Mouse (Mus musculus): Measurements from ENCODE around the gene Zbtb8os.
"Not testable (repeated sequence)": the region's sequence is repeated elsewhere in the genome, so short reads cannot be mapped to it uniquely, and the experiment has no call there.

Zbtb8os gene

GRCm38 (mm10) chr4:129332846-129333245 lies 2.6 kb upstream of the Zbtb8os start:
- no peak for DNase-seq (ENCODE audit: low spot score)

- DNase-seq (ENCODE audit: low spot score): no peak
These were observed 749 bp upstream of the Zbtb8os start for GRCm38 (mm10) chr4:129334677-129335215.

GRCm38 (mm10) chr4:129336291-129336690 lies 796 bp downstream of the Zbtb8os start:
- DNase-seq (ENCODE audit: low spot score): no peak

- no peak for DNase-seq (ENCODE audit: low spot score)
These were observed 4.2 kb downstream of the Zbtb8os start for GRCm38 (mm10) chr4:129339743-129340142.

GRCm38 (mm10) chr4:129341888-129342287 lies 6.4 kb downstream of the Zbtb8os start:
- no peak for DNase-seq (ENCODE audit: low spot score)

GRCm38 (mm10) chr4:129342705-129343104 lies 7.2 kb downstream of the Zbtb8os start:
- no peak for DNase-seq (ENCODE audit: low spot score)

- no peak for DNase-seq (ENCODE audit: low spot score)
These were observed 11.1 kb downstream of the Zbtb8os start for GRCm38 (mm10) chr4:129346481-129347154.

GRCm38 (mm10) chr4:129350644-129351043 lies 15.1 kb downstream of the Zbtb8os start:
- DNase-seq (ENCODE audit: low spot score): peak; percentile 52

GRCm38 (mm10) chr4:129351111-129351510 lies 15.6 kb downstream of the Zbtb8os start:
- no peak for DNase-seq (ENCODE audit: low spot score)

- DNase-seq (ENCODE audit: low spot score): no peak
These were observed 17.7 kb downstream of the Zbtb8os start for GRCm38 (mm10) chr4:129353176-129353575.

GRCm38 (mm10) chr4:129354236-129354635 lies 18.7 kb downstream of the Zbtb8os start:
- DNase-seq (ENCODE audit: low spot score): no peak

GRCm38 (mm10) chr4:129357613-129358163 lies 22.2 kb downstream of the Zbtb8os start:
- no peak for DNase-seq (ENCODE audit: low spot score)

- not testable (repeated sequence) for DNase-seq (ENCODE audit: low spot score)
These were observed 26.7 kb downstream of the Zbtb8os start for GRCm38 (mm10) chr4:129362238-129362637.

GRCm38 (mm10) chr4:129362771-129363170 lies 27.3 kb downstream of the Zbtb8os start:
- DNase-seq (ENCODE audit: low spot score): no peak

GRCm38 (mm10) chr4:129363463-129363862 lies 28.0 kb downstream of the Zbtb8os start:
- no peak for DNase-seq (ENCODE audit: low spot score)

- DNase-seq (ENCODE audit: low spot score): no peak
These were observed 28.9 kb downstream of the Zbtb8os start for GRCm38 (mm10) chr4:129364379-129364778.

- DNase-seq (ENCODE audit: low spot score): no peak
These were observed 29.7 kb downstream of the Zbtb8os start for GRCm38 (mm10) chr4:129365224-129365623.

- DNase-seq (ENCODE audit: low spot score): no peak
These were observed 35.9 kb downstream of the Zbtb8os start for GRCm38 (mm10) chr4:129371391-129371790.

- no peak for DNase-seq (ENCODE audit: low spot score)
These were observed 37.9 kb downstream of the Zbtb8os start for GRCm38 (mm10) chr4:129373202-129373976.

- no peak for DNase-seq (ENCODE audit: low spot score)
These were observed 38.8 kb downstream of the Zbtb8os start for GRCm38 (mm10) chr4:129374219-129374755.

GRCm38 (mm10) chr4:129375000-129375399 lies 39.5 kb downstream of the Zbtb8os start:
- DNase-seq (ENCODE audit: low spot score): no peak

GRCm38 (mm10) chr4:129375821-129376220 lies 40.3 kb downstream of the Zbtb8os start:
- DNase-seq (ENCODE audit: low spot score): no peak
